Mouse (Mus musculus) midbrain, embryonic 12.5 days (tissue): ENCODE measurements at regions not wholly inside any gene's neighbourhood (a gene's known extent, or its start where the extent isn't known, plus 50 kb on each side); places are given as distances from the start of the nearest gene placed in this dataset.
A peak's percentile ranks its signal among the peaks of the same experiment; 100 is the strongest.
"Not testable (repeated sequence)": the region's sequence is repeated elsewhere in the genome, so short reads cannot be mapped to it uniquely, and the experiment has no call there.

ENCODE experiments used
- ATAC-seq: fragments of 200-750 bp; cut with Nextera tagmentation; 2 replicates; pipeline ENCODE4 v1.8.0; 2017; ENCODE audit warnings: low read depth, moderate TSS enrichment, moderate library complexity; ENCODE audit not compliant: low FRiP score
- H3K27ac ChIP-seq: fragments of 300-500 bp; sonication (generic); replicated peaks from 2 replicates; pipeline ENCODE4 v1.5.1; 2016; ENCODE audit warnings: mild to moderate bottlenecking
- H3K27me3 ChIP-seq: fragments of 300-500 bp; sonication (generic); 2 replicates; pipeline ENCODE4 v1.6.1; 2016; ENCODE audit warnings: mild to moderate bottlenecking
- H3K36me3 ChIP-seq: fragments of 300-500 bp; sonication (generic); 2 replicates; pipeline ENCODE4 v1.6.1; 2016
- H3K4me1 ChIP-seq: fragments of 300-500 bp; sonication (generic); 2 replicates; pipeline ENCODE4 v1.6.1; 2016
- H3K4me2 ChIP-seq: fragments of 300-500 bp; sonication (generic); replicated peaks from 2 replicates; pipeline ENCODE4 v1.6.1; 2016; ENCODE audit warnings: mild to moderate bottlenecking, moderate library complexity
- H3K4me3 ChIP-seq: fragments of 300-500 bp; sonication (generic); 2 replicates; pipeline ENCODE4 v1.5.1; 2016; ENCODE audit warnings: mild to moderate bottlenecking
- H3K9ac ChIP-seq: fragments of 300-500 bp; sonication (generic); replicated peaks from 2 replicates; pipeline ENCODE4 v1.6.1; 2016; ENCODE audit warnings: mild to moderate bottlenecking, moderate library complexity
- H3K9me3 ChIP-seq: fragments of 300-500 bp; sonication (generic); 2 replicates; pipeline ENCODE4 v1.6.1; 2016; ENCODE audit warnings: mild to moderate bottlenecking
- WGBS: fragments of 180-500 bp; shearing (Covaris S2); methylation state at CpG from one replicate; pipeline ENCODE4 v1.1.7; 2016; 5-methylcytosine and 5-hydroxymethylcytosine counted together

GRCm38 (mm10) chr16:55575609-55576283 is 263.0 kb downstream of the Nfkbiz start:
- H3K4me2 ChIP-seq, H3K9ac ChIP-seq, H3K36me3 ChIP-seq, H3K27ac ChIP-seq, ATAC-seq, H3K4me3 ChIP-seq, H3K9me3 ChIP-seq, H3K27me3 ChIP-seq, H3K4me1 ChIP-seq: not testable (repeated sequence)
- WGBS: 94% methylated on average over 2 of the region's 2 CpGs

- H3K27ac ChIP-seq: no peak overlapping the region
- H3K9ac ChIP-seq: no peak overlapping the region
- H3K4me3 ChIP-seq: no peak overlapping the region
- no peaks in the 10 kb centered on the region for H3K9me3 ChIP-seq
- no peaks in the 10 kb centered on the region for H3K27me3 ChIP-seq
- WGBS: 46% methylated on average over 7 of the region's 7 CpGs
- ATAC-seq: no peak
- no peak overlapping the region for H3K4me2 ChIP-seq
- H3K4me1 ChIP-seq: no peaks in the 10 kb centered on the region
- H3K36me3 ChIP-seq: no peaks in the 10 kb centered on the region
These were observed 267.6 kb downstream of the Nfkbiz start for GRCm38 (mm10) chr16:55571106-55571505.

GRCm38 (mm10) chr16:55570097-55570496 is 268.6 kb downstream of the Nfkbiz start:
- H3K4me2 ChIP-seq: no peak overlapping the region
- no peaks in the 10 kb centered on the region for H3K36me3 ChIP-seq
- no peaks in the 10 kb centered on the region for H3K4me1 ChIP-seq
- H3K27me3 ChIP-seq: no peaks in the 10 kb centered on the region
- no peak for ATAC-seq
- no peak overlapping the region for H3K27ac ChIP-seq
- no peaks in the 10 kb centered on the region for H3K9me3 ChIP-seq
- H3K4me3 ChIP-seq: no peak overlapping the region
- H3K9ac ChIP-seq: no peak overlapping the region
- WGBS: 88% methylated on average over 5 of the region's 5 CpGs

DNA sequence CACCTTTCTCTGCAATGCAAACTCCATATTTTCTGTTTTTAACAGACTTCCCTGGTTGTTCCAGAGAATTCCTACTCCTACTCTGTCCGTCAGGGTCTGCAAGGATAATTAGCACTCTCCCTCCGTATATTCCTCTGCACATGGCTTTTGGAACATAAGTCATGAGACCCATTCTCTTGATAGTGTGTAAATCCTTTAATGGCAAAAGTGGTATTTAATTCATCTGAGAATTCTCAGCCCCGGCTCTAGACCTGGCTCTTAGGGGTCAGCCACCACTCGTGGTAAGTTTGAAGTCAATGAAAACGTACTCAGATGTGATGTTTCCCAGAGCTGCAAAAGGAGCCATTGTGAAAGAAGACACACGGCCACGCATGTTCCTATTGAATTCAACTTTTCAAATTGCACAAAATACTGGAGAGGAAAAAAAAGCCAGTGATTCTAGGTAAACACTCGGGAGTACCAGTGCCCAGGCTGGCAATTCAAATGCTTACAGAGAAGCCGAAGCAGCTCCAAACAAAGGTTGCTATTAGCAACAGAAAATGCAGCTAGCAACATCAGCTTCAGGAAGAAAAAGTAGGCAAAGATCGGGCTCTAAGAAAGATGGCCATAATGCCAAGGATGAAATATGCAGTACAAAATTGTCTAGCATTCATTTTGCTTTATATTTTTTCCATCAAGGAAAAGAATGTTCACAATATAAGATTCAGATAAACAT is 258.2 kb upstream of the Zpld1 start:
- peak; percentile 83 for ATAC-seq

GRCm38 (mm10) chr16:55555224-55555623 is 257.4 kb upstream of the Zpld1 start:
- 83% methylated on average over 6 of the region's 6 CpGs for WGBS
- peaks cover 12% of the 10 kb centered on the region for H3K4me1 ChIP-seq
- no peaks in the 10 kb centered on the region for H3K36me3 ChIP-seq
- no peak for ATAC-seq
- no peak overlapping the region for H3K4me3 ChIP-seq
- no peak overlapping the region for H3K4me2 ChIP-seq
- no peak overlapping the region for H3K27ac ChIP-seq
- H3K9me3 ChIP-seq: no peaks in the 10 kb centered on the region
- no peaks in the 10 kb centered on the region for H3K27me3 ChIP-seq
- no peak overlapping the region for H3K9ac ChIP-seq

More for the DNA sequence above, 258.2 kb upstream of the Zpld1 start:
- Histone ChIP-seq H3K27ac (no peak overlapping the region), H3K27me3 (no peaks in the 10 kb centered on the region), H3K4me2 (peak overlapping the region; percentile 35), H3K4me1 (peaks cover 8% of the 10 kb centered on the region), H3K9me3 (no peaks in the 10 kb centered on the region), H3K4me3 (0 out of 2 replicates have a peak overlapping the region, but pooled peaks have one; percentile 9), H3K36me3 (no peaks in the 10 kb centered on the region), H3K9ac (peak overlapping the region; percentile 17; the same call in 1 of the 2 replicates)
- 23% methylated on average over 10 of the region's 10 CpGs for WGBS

GRCm38 (mm10) chr16:55553896-55554295 is 256.1 kb upstream of the Zpld1 start:
- H3K9me3 ChIP-seq: no peaks in the 10 kb centered on the region
- H3K27me3 ChIP-seq: no peaks in the 10 kb centered on the region
- H3K4me2 ChIP-seq: no peak overlapping the region
- no peaks in the 10 kb centered on the region for H3K36me3 ChIP-seq
- no peak for ATAC-seq
- no peak overlapping the region for H3K27ac ChIP-seq
- no peak overlapping the region for H3K4me3 ChIP-seq
- WGBS: 80% methylated on average over 4 of the region's 4 CpGs
- peaks cover 12% of the 10 kb centered on the region for H3K4me1 ChIP-seq
- no peak overlapping the region for H3K9ac ChIP-seq

DNA sequence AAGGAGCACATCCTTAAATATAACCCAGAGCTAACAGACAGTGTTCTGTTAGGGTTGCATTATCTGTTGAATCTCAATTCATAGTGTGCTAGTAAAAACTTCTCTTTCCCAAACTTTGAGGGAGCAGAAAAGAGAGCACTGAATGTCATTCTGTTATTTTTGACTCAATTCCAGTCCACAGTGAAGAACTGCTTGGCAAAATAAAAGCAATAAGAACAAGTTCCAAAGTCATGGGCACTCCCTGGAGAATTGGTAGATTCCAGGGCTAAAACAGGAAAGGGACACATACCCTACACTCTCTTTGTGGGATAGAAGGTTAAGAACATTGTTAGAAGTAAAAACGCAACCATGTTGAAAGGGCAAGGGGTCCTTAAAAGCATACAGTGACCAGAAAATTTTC is 253.6 kb upstream of the Zpld1 start:
- 84% methylated on average over 1 of the region's 1 CpGs for WGBS
- Histone ChIP-seq H3K4me3 (no peak overlapping the region), H3K9ac (no peak overlapping the region), H3K27ac (no peak overlapping the region), H3K27me3 (no peaks in the 10 kb centered on the region), H3K4me1 (peaks cover 12% of the 10 kb centered on the region), H3K36me3 (no peaks in the 10 kb centered on the region), H3K9me3 (no peaks in the 10 kb centered on the region), H3K4me2 (no peak overlapping the region)
- ATAC-seq: no peak

GRCm38 (mm10) chr16:55550649-55551312 is 253.0 kb upstream of the Zpld1 start:
- Histone ChIP-seq H3K27ac (no peak overlapping the region), H3K9ac (no peak overlapping the region), H3K4me2 (no peak overlapping the region), H3K27me3 (no peaks in the 10 kb centered on the region), H3K9me3 (no peaks in the 10 kb centered on the region), H3K4me3 (no peak overlapping the region), H3K36me3 (no peaks in the 10 kb centered on the region), H3K4me1 (peaks cover 8% of the 10 kb centered on the region)
- ATAC-seq: peak; percentile 76; the same call in 1 of the 2 replicates
- WGBS: 36% methylated on average over 4 of the region's 4 CpGs

- Histone ChIP-seq H3K4me3 (no peak overlapping the region), H3K4me1 (peaks cover 5% of the 10 kb centered on the region; the same call in 1 of the 2 replicates), H3K36me3 (no peaks in the 10 kb centered on the region), H3K4me2 (no peak overlapping the region), H3K9ac (no peak overlapping the region), H3K9me3 (no peaks in the 10 kb centered on the region), H3K27me3 (no peaks in the 10 kb centered on the region), H3K27ac (no peak overlapping the region)
- ATAC-seq: no peak
- 85% methylated on average over 2 of the region's 2 CpGs for WGBS
These were observed 249.3 kb upstream of the Zpld1 start for GRCm38 (mm10) chr16:55547095-55547494.

- Histone ChIP-seq H3K4me1 (no peaks in the 10 kb centered on the region), H3K4me2 (no peak overlapping the region), H3K27ac (no peak overlapping the region), H3K9me3 (no peaks in the 10 kb centered on the region), H3K9ac (no peak overlapping the region), H3K27me3 (no peaks in the 10 kb centered on the region), H3K36me3 (no peaks in the 10 kb centered on the region), H3K4me3 (no peak overlapping the region)
- ATAC-seq: no peak
- WGBS: 92% methylated on average over 3 of the region's 3 CpGs
These were observed 242.7 kb upstream of the Zpld1 start for GRCm38 (mm10) chr16:55540336-55541015.

DNA sequence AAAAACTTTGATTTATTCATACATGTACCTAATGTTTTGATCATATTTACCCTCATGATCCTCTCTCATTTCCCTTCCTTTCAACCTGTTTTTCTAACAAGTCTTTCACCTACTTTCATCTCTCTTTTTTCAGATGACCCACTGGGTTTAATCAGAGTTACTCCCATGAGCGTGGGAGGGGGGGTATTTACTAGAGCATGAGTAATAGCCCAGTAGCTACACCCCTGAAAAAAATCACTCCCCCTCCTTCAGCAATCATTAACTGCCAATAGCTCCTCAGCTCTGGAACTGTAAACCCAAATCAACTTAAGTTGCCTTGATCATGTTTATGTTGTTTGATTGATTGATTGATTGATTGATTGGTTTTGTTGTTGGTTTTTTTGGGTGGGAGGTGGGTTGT is 241.4 kb upstream of the Zpld1 start:
- no peaks in the 10 kb centered on the region for H3K27me3 ChIP-seq
- WGBS: 91% methylated on average over 1 of the region's 1 CpGs
- H3K27ac ChIP-seq: no peak overlapping the region
- H3K4me2 ChIP-seq: no peak overlapping the region
- ATAC-seq: no peak
- H3K9ac ChIP-seq: no peak overlapping the region
- H3K9me3 ChIP-seq: no peaks in the 10 kb centered on the region
- H3K4me1 ChIP-seq: no peaks in the 10 kb centered on the region
- H3K36me3 ChIP-seq: no peaks in the 10 kb centered on the region
- H3K4me3 ChIP-seq: no peak overlapping the region

GRCm38 (mm10) chr16:55537548-55537947 is 239.8 kb upstream of the Zpld1 start:
- WGBS: 92% methylated on average over 5 of the region's 5 CpGs
- no peaks in the 10 kb centered on the region for H3K27me3 ChIP-seq
- no peak overlapping the region for H3K27ac ChIP-seq
- no peak overlapping the region for H3K4me2 ChIP-seq
- no peaks in the 10 kb centered on the region for H3K36me3 ChIP-seq
- H3K4me1 ChIP-seq: no peaks in the 10 kb centered on the region
- H3K9me3 ChIP-seq: no peaks in the 10 kb centered on the region
- ATAC-seq: no peak
- H3K9ac ChIP-seq: no peak overlapping the region
- no peak overlapping the region for H3K4me3 ChIP-seq
